Mouse (Mus musculus) CH12.LX (cell line): ENCODE results near the gene BC049715. TPM values are rescaled to one million over a fixed set of nuclear protein-coding genes. Genes with fewer than 3 reads are reported as not detected.

Experiments used
- DNase-seq: peaks from one replicate; pipeline ENCODE4 v3.0.0-alpha.2; 2013; ENCODE audit errors: extremely low read depth
- H3K27ac ChIP-seq: 2 replicates; pipeline ENCODE4 v1.5.1; 2012; ENCODE audit warnings: low read depth, mild to moderate bottlenecking, control low read depth, moderate library complexity; ENCODE audit not compliant: insufficient read depth
- H3K27me3 ChIP-seq: replicated peaks from 2 replicates; pipeline ENCODE3; 2012; ENCODE audit warnings: inconsistent platforms
- H3K36me3 ChIP-seq, 2 experiments: replicated peaks in 1 of 2; 2 replicates each; pipeline versions ENCODE3 to v1.6.1; 2012; ENCODE audit warnings: inconsistent platforms in 1 of 2, low read length in 1 of 2, mild to moderate bottlenecking in 1 of 2, mixed read lengths in 1 of 2, moderate library complexity in 1 of 2; ENCODE audit not compliant: control insufficient read depth in 1 of 2, insufficient read depth in 1 of 2
- H3K4me1 ChIP-seq, 2 experiments: 2 replicates each; pipeline ENCODE4 v1.6.1; 2012; ENCODE audit warnings: inconsistent platforms in 1 of 2, moderate library complexity in 1 of 2; ENCODE audit not compliant: insufficient read depth in 2 of 2, control insufficient read depth in 1 of 2
- H3K4me2 ChIP-seq: 2 replicates; pipeline ENCODE4 v1.6.1; 2012; ENCODE audit warnings: low read depth, mild to moderate bottlenecking, control low read depth; ENCODE audit not compliant: poor library complexity, insufficient read depth, severe bottlenecking
- H3K4me3 ChIP-seq, 3 experiments: fragments of 150-350 bp in 1 of 3; sonication (generic) in 1 of 3; replicated peaks in 1 of 3; 2 replicates each; pipeline versions ENCODE3 to v1.5.1; 2011 to 2012; ENCODE audit warnings: low read depth in 2 of 3, low read length in 2 of 3, mild to moderate bottlenecking in 2 of 3, moderate library complexity in 2 of 3, control low read depth in 1 of 3, improper control_type of control experiment in 1 of 3, inconsistent platforms in 1 of 3, mixed read lengths in 1 of 3; ENCODE audit not compliant: poor library complexity in 1 of 3
- H3K79me2 ChIP-seq: replicated peaks from 2 replicates; pipeline ENCODE4 v1.6.1; 2012; ENCODE audit warnings: mild to moderate bottlenecking, moderate library complexity; ENCODE audit not compliant: control insufficient read depth, poor library complexity, insufficient read depth, severe bottlenecking; ENCODE audit errors: extremely low read depth
- H3K9ac ChIP-seq: 2 replicates; pipeline ENCODE4 v1.6.1; 2012; ENCODE audit warnings: low read depth, mild to moderate bottlenecking, control low read depth, moderate library complexity; ENCODE audit not compliant: insufficient read depth
- H3K9me3 ChIP-seq: replicated peaks from 2 replicates; pipeline ENCODE3; 2012; ENCODE audit warnings: low read length, inconsistent platforms, mixed read lengths
- BHLHE40 ChIP-seq: IDR thresholded peaks from 2 replicates; pipeline ENCODE4 v1.6.1; 2011; ENCODE audit warnings: mild to moderate bottlenecking, low read depth, low read length, improper control_type of control experiment
- CHD1 ChIP-seq: IDR thresholded peaks from 2 replicates; pipeline ENCODE4 v1.6.1; 2012; ENCODE audit warnings: low read depth, low read length, improper control_type of control experiment, inconsistent platforms
- CHD2 ChIP-seq: IDR thresholded peaks from 2 replicates; pipeline ENCODE4 v1.6.1; 2011; ENCODE audit warnings: low read length, improper control_type of control experiment
- CTCF ChIP-seq, 2 experiments: IDR thresholded peaks in 1 of 2; conservative IDR thresholded peaks in 1 of 2; 2 replicates each; pipeline ENCODE4 v1.5.1; 2011 to 2012; ENCODE audit warnings: low read depth in 2 of 2, low read length in 2 of 2, improper control_type of control experiment in 1 of 2, inconsistent platforms in 1 of 2, mild to moderate bottlenecking in 1 of 2, moderate library complexity in 1 of 2
- E2F4 ChIP-seq: IDR thresholded peaks from 2 replicates; pipeline ENCODE4 v1.6.1; 2011; ENCODE audit warnings: low read depth, low read length, improper control_type of control experiment; ENCODE audit not compliant: insufficient replicate concordance
- ELF1 ChIP-seq: IDR thresholded peaks from 2 replicates; pipeline ENCODE4 v1.6.1; 2014; ENCODE audit warnings: low read depth, mild to moderate bottlenecking, inconsistent platforms, low read length, improper control_type of control experiment
- HCFC1 ChIP-seq: IDR thresholded peaks from 2 replicates; pipeline ENCODE4 v1.6.1; 2012; ENCODE audit warnings: low read depth, mild to moderate bottlenecking, inconsistent platforms, low read length, improper control_type of control experiment
- JUN ChIP-seq: IDR thresholded peaks from 2 replicates; pipeline ENCODE4 v1.6.1; 2011; ENCODE audit warnings: low read depth, mild to moderate bottlenecking, low read length, improper control_type of control experiment, moderate library complexity; ENCODE audit not compliant: insufficient read depth
- KAT2A ChIP-seq: IDR thresholded peaks from 2 replicates; pipeline ENCODE4 v1.6.1; 2012; ENCODE audit warnings: low read length, improper control_type of control experiment, inconsistent platforms; ENCODE audit not compliant: insufficient replicate concordance
- MEF2A ChIP-seq: IDR thresholded peaks from 2 replicates; pipeline ENCODE4 v1.6.1; 2014; ENCODE audit warnings: low read depth, mild to moderate bottlenecking, inconsistent platforms, low read length, improper control_type of control experiment, borderline replicate concordance
- MYC ChIP-seq: IDR thresholded peaks from 2 replicates; pipeline ENCODE4 v1.6.1; 2011; ENCODE audit warnings: low read depth, mild to moderate bottlenecking, improper control_type of control experiment, low read length
- NELFE ChIP-seq: IDR thresholded peaks from 2 replicates; pipeline ENCODE4 v1.6.1; 2011; ENCODE audit warnings: low read depth, low read length, improper control_type of control experiment
- NRF1 ChIP-seq: IDR thresholded peaks from 2 replicates; pipeline ENCODE4 v1.6.1; 2014; ENCODE audit warnings: low read depth, mild to moderate bottlenecking, inconsistent platforms, low read length, improper control_type of control experiment, moderate library complexity
- PAX5 ChIP-seq: IDR thresholded peaks from 2 replicates; pipeline ENCODE4 v1.6.1; 2012; ENCODE audit warnings: low read length, inconsistent platforms, mixed read lengths
- POLR2A ChIP-seq: IDR thresholded peaks from 2 replicates; pipeline ENCODE4 v1.6.1; 2011; ENCODE audit warnings: low read depth, mild to moderate bottlenecking, improper control_type of control experiment, low read length
- POLR2AphosphoS2 ChIP-seq: IDR thresholded peaks from 2 replicates; pipeline ENCODE4 v1.6.1; 2011; ENCODE audit warnings: low read depth, low read length, improper control_type of control experiment
- RCOR1 ChIP-seq: conservative IDR thresholded peaks from 2 replicates; pipeline ENCODE4 v1.6.1; 2012; ENCODE audit warnings: low read depth, mild to moderate bottlenecking, inconsistent platforms, low read length, improper control_type of control experiment
- SIN3A ChIP-seq: IDR thresholded peaks from 2 replicates; pipeline ENCODE4 v1.6.1; 2012; ENCODE audit warnings: low read length, improper control_type of control experiment, inconsistent platforms
- SMC3 ChIP-seq: IDR thresholded peaks from 2 replicates; pipeline ENCODE4 v1.6.1; 2011; ENCODE audit warnings: low read depth, low read length, improper control_type of control experiment
- TCF12 ChIP-seq: IDR thresholded peaks from 2 replicates; pipeline ENCODE4 v1.6.1; 2014; ENCODE audit warnings: low read depth, mild to moderate bottlenecking, inconsistent platforms, low read length, improper control_type of control experiment
- UBTF ChIP-seq: IDR thresholded peaks from 2 replicates; pipeline ENCODE4 v1.6.1; 2012; ENCODE audit warnings: low read depth, mild to moderate bottlenecking, inconsistent platforms, low read length, improper control_type of control experiment, moderate library complexity
- USF1 ChIP-seq: IDR thresholded peaks from 2 replicates; pipeline ENCODE4 v1.6.1; 2014; ENCODE audit warnings: low read depth, mild to moderate bottlenecking, inconsistent platforms, low read length, improper control_type of control experiment
- USF2 ChIP-seq: conservative IDR thresholded peaks from 2 replicates; pipeline ENCODE4 v1.6.1; 2011; ENCODE audit warnings: low read depth, low read length, improper control_type of control experiment
- ZMIZ1 ChIP-seq: IDR thresholded peaks from 2 replicates; pipeline ENCODE4 v1.6.1; 2012; ENCODE audit warnings: low read depth, mild to moderate bottlenecking, inconsistent platforms, low read length, improper control_type of control experiment
- dilution Hi-C: fragments of 300-500 bp; cut with MboI; formaldehyde crosslinking; loops from 2 replicates; pipeline ENCODE4 v1.14.3; 2020; ENCODE audit warnings: low sequenced_read_pairs; ENCODE audit not compliant: extremely low pct_unique_long_range_greater_than_20kb, extremely low pct_ligation_motif_present
- in situ Hi-C: fragments of 300-500 bp; cut with MboI; formaldehyde crosslinking; loops from 3 replicates; pipeline ENCODE4 v1.14.3; 2019; ENCODE audit warnings: low sequenced_read_pairs, low pct_ligation_motif_present, low pct_unique_long_range_greater_than_20kb, mixed read lengths
- polyA plus RNA-seq: library from polyadenylated mRNA; unstranded; fragments of >175 nt; gene quantifications from 2 replicates; pipeline ENCODE4 v1.2.1, GENCODE M21; 2012; ENCODE audit warnings: low read depth; ENCODE audit not compliant: insufficient read length
- total RNA-seq, 2 experiments: library from RNA; depleted of rRNA; stranded (reverse); fragments of 300-350 nt in 1 of 2; fragments of >200 nt in 1 of 2; gene quantifications; 2 replicates each; pipeline ENCODE4 v1.2.3; 2012 to 2014

BC049715 gene
- total and polyA plus RNA-seq, 3 experiments: 8.8 to 13.5 (median 9.9) TPM

DNA sequence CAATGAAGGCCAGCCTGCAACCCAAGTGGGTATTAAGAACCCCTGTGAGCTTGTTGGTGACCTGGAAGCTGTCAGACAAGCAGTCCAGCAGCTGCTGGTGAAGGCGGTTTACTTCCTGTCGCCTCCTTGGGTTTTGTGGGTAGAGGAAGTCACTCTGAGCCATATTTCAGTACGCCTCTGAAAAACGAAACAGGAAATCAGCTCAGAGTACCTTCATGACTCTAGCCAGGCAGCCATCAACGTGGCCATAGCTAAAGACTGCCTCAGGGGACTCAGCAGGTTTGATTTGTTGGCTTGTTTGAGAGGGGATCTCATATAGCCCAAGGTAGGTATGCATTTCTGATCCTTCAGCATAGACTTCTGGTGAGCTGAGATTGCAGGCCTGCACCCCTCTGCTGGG, 4.3 kb downstream of the BC049715 start (continued):
- TF ChIP-seq JUN (no peak; the same call in 1 of the 2 replicates), CHD1 (no peak), TCF12 (peak; percentile 82), SMC3 (no peak), MEF2A (no peak), KAT2A (peak; percentile 84; the same call in 1 of the 2 replicates), SIN3A (peak; percentile 97), USF1 (no peak), CTCF (conservative IDR thresholded peaks at IDR 0.05 in 1 of 2, IDR thresholded peaks at IDR 0.05 in 1 of 2; ENCODE audit: low read depth in 2 of 2, low read length in 2 of 2) (no peak)

DNA sequence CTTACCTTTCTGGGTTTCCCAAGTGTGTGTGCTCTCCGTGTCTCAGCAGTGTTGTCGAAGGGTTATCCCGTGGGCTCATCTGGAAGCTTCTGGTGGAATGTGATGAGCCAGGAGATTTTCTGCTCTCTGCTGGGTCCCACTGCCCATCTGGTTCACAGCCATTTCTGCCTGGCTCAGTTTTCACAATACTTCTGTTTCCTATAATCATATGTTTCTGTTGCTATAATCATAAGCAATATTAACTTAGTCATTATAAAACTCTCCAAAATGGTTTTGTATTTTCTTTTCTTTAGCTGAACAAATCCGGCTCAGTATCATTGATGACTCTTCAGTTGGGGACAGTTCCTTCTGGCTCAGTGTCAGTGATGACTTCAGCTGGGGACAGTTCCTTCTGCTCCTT, 7.9 kb downstream of the BC049715 start, which contains the start of gene Smco3:
Gene Smco3, minus strand, starts transcription at position 101 of the 400 bp plus-strand sequence.
- no peak within 1 kb of the TSS for H3K4me2 ChIP-seq
- peaks cover 36 to 63% of the 10 kb centered on the region in 2 experiments for H3K36me3 ChIP-seq
- H3K27me3 ChIP-seq: no peaks in the 10 kb centered on the region
- H3K9ac ChIP-seq: no peak within 1 kb of the TSS
- H3K9me3 ChIP-seq: no peaks in the 10 kb centered on the region
- no peak for DNase-seq
- peaks cover 8 to 38% of the 10 kb centered on the region in 2 experiments for H3K4me1 ChIP-seq
- in situ Hi-C loops (loop anchor here (10.0 kb wide), 1 partner anchor 129 kb away; no protein-coding TSS in a partner anchor), dilution Hi-C loops (no loop called here)
- H3K4me3 ChIP-seq: no peak within 1 kb of the TSS
- no peak within 1 kb of the TSS for H3K27ac ChIP-seq
- H3K79me2 ChIP-seq: peaks cover 25% of the 10 kb centered on the region
- no peak for TF ChIP-seq BHLHE40
- TF ChIP-seq ELF1: no peak
- TF ChIP-seq NELFE: no peak
- TF ChIP-seq E2F4: no peak
- TF ChIP-seq SMC3: no peak
- TF ChIP-seq POLR2A: no peak
- TF ChIP-seq POLR2AphosphoS2: no peak
- TF ChIP-seq PAX5: no peak
- no peak for TF ChIP-seq SIN3A
- no peak for TF ChIP-seq UBTF
- no peak for TF ChIP-seq NRF1
- TF ChIP-seq RCOR1: no peak
- TF ChIP-seq HCFC1: no peak
- TF ChIP-seq KAT2A: no peak
- no peak for TF ChIP-seq USF2
- no peak for TF ChIP-seq CHD2
- no peak for TF ChIP-seq MYC
- no peak for TF ChIP-seq ZMIZ1
